Mouse (Mus musculus) ES-Bruce4 (cell line): ENCODE measurements around the gene Rabl6. TPM values are rescaled to one million over a fixed set of nuclear protein-coding genes. Genes with fewer than 3 reads are reported as not detected.

Experiments used
- H3K27ac ChIP-seq: 2 replicates; pipeline ENCODE4 v1.5.1; 2012; ENCODE audit warnings: low read length, inconsistent platforms; ENCODE audit not compliant: insufficient read depth
- H3K27me3 ChIP-seq: 2 replicates; pipeline ENCODE4 v1.6.1; 2012; ENCODE audit warnings: mild to moderate bottlenecking, low read length, inconsistent platforms; ENCODE audit not compliant: control insufficient read depth, poor library complexity, insufficient read depth, severe bottlenecking
- H3K36me3 ChIP-seq: 2 replicates; pipeline ENCODE4 v1.6.1; 2012; ENCODE audit warnings: inconsistent platforms, mild to moderate bottlenecking, low read length, moderate library complexity; ENCODE audit not compliant: control insufficient read depth, poor library complexity, insufficient read depth, severe bottlenecking
- H3K4me1 ChIP-seq: one replicate; pipeline ENCODE4 v1.8.1; 2011; ENCODE audit warnings: low read length; ENCODE audit not compliant: control insufficient read depth, insufficient read depth
- H3K4me3 ChIP-seq: 2 replicates; pipeline ENCODE4 v1.5.1; 2011; ENCODE audit warnings: low read depth, mild to moderate bottlenecking, low read length
- H3K9ac ChIP-seq: 2 replicates; pipeline ENCODE4 v1.6.1; 2012; ENCODE audit warnings: low read depth, mild to moderate bottlenecking, inconsistent platforms; ENCODE audit not compliant: poor library complexity, severe bottlenecking
- H3K9me3 ChIP-seq: replicated peaks from 2 replicates; pipeline ENCODE4 v1.6.1; 2012; ENCODE audit warnings: mild to moderate bottlenecking, low read length, inconsistent platforms; ENCODE audit not compliant: control insufficient read depth, poor library complexity, insufficient read depth, severe bottlenecking
- CTCF ChIP-seq: IDR thresholded peaks from one replicate; pipeline ENCODE4 v1.8.1; 2011; ENCODE audit warnings: low read depth, low read length
- EP300 ChIP-seq: IDR thresholded peaks from 2 replicates; pipeline ENCODE4 v1.6.1; 2011; ENCODE audit warnings: low read depth, low read length; ENCODE audit not compliant: insufficient read depth
- POLR2A ChIP-seq: IDR thresholded peaks from one replicate; pipeline ENCODE4 v1.8.1; 2011; ENCODE audit warnings: low read length; ENCODE audit not compliant: insufficient read depth
- polyA plus RNA-seq: library from polyadenylated mRNA; stranded (reverse); fragments of >200 nt; gene quantifications from 2 replicates; pipeline ENCODE4 v1.2.4, GENCODE M21; 2011; ENCODE audit warnings: low read depth; ENCODE audit not compliant: missing spikeins, insufficient read depth, insufficient read length

Gene Rabl6
- polyA plus RNA-seq, 1 experiment = 80.2 TPM

DNA sequence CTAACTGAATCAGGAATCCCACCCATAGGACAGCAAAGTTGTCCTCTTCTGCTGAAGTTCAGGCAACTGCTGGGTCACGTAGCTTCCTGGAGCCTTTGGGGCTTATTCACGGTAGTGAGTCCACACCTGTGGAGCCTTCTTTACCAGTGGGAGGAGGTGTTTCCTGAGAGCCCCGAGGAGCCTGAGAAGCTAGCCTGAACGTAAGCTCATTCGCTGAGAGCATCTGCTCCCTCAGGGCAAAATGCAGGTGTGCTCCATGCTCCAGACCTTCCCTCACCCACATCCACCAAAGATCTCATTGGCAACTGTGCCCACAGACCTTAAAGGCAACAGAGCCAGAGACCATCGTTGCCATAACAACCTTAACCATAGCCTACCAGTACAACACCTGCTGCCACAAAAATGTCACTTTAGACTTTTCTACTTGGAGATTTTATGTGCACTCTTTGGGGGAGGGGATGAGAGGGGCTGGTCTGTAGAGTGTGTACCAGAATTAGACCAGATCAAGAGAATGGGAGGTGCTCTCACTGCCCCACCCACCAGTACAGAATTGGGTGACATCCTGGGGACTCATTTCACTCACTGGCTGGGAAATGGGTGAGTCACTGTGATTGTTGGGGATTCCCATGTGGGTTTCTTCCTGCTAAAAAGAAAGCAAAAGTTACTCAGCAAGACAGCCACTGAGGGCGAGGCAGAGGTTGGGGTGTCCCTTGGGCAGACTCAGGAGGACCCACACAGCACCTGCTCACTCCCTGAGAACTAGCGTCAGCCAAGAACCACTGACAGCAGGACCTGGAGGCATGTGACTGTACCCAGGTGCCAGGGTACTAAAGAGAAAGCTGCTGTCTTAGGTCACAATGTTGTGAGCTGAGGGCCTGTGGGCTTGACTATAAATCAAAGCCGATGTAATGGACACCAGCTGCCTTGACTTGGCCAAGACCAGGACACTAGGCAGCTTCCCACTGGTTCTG lies 59.0 kb downstream of the Rabl6 start:
- no peaks in the 10 kb centered on the region for H3K9me3 ChIP-seq
- no peak overlapping the region for H3K4me3 ChIP-seq
- no peak overlapping the region for H3K27ac ChIP-seq
- H3K27me3 ChIP-seq = no peaks in the 10 kb centered on the region
- H3K36me3 ChIP-seq = no peaks in the 10 kb centered on the region
- TF ChIP-seq POLR2A = no peak
- no peak for TF ChIP-seq EP300
- no peak for TF ChIP-seq CTCF
- peaks cover 2% of the 10 kb centered on the region for H3K4me1 ChIP-seq
- no peak overlapping the region for H3K9ac ChIP-seq

DNA sequence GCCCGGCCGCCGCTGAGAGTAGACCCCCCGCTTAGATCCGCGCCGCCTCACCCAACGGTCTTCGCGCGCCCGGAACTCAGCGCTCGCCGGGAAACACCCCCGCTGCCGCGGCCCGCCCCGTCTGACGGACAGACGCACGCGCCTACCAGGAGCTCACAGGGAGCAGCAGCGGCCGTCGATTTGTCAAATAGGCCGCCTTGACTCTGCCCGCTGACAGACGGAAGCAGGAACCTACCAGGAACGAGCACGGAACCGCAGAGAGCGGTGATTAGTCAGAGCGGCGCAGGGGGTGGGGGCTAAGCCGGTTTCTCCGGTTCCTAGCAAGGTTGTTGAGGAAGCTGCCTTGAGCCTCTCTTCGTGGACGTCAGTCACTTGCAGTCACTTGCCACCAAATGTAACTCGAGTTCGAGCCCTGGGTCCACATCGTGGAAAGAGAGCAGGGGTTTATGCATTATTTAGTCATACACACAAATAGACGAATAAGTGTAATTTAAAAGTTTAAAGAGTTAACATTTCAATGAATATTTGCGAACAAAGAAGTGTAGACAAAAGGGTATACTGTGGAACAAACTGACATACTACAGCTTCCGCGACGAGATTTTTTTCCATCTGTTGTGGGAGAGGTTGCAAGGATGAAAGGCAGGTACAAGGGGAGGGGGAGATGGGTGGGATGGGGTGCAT lies 61.4 kb downstream of the Rabl6 start, which contains the start of gene Traf2:
Gene Traf2, minus strand, starts transcription at position 130 of the 681 bp plus-strand sequence.
- no peaks in the 10 kb centered on the region for H3K27me3 ChIP-seq
- H3K4me3 ChIP-seq = peak within 1 kb of the TSS; percentile 69
- peak within 1 kb of the TSS; percentile 70 for H3K9ac ChIP-seq
- TF ChIP-seq POLR2A (peak; percentile 7), EP300 (no peak)
- no peaks in the 10 kb centered on the region for H3K9me3 ChIP-seq
- H3K27ac ChIP-seq = no peak within 1 kb of the TSS
- no peaks in the 10 kb centered on the region for H3K36me3 ChIP-seq
- H3K4me1 ChIP-seq = peaks cover 2% of the 10 kb centered on the region

DNA sequence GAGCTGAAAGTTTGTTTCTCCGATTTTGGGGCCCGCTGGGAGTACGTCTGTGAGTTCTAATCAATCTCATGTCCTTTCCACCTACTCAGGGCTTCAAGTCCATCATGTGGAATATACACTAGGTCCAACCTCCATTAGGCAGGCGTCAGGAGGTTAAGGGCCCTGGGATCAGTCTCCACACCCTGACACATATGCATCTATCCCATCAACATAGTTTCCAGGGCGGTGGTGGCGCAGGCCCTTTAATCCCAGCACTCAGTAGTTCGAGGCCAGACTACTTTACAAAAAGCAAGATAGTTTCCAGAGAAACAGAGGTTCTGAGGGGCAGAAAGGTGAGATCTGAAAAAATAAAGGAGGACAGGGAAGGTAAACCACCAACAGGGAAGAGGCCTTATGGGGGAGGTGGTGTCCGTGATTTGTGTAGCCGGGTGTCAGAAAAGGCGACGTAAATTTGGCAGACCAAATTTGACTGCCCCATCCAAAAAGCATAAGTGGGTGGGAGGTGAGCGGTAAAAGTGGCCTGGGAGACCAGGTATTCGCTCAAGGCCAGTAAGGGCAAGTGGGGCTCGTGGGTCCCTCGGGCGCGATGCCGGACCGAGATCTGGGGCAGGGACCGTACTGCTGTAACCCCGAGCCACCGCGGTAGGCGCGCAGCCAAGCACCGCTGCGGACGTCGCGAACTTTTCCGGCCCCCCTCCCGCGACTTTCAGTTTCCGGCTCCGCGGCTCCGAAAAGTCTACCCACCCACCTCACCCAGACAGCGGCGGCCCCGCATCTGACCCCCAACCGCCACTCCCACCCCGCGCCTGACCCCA lies 62.1 kb downstream of the Rabl6 start:
- Histone ChIP-seq H3K36me3 (no peaks in the 10 kb centered on the region), H3K27ac (no peak overlapping the region), H3K4me1 (peaks cover 2% of the 10 kb centered on the region), H3K9ac (peak overlapping the region; percentile 70), H3K27me3 (no peaks in the 10 kb centered on the region), H3K9me3 (no peaks in the 10 kb centered on the region), H3K4me3 (peak overlapping the region; percentile 69)
- TF ChIP-seq POLR2A = no peak
- TF ChIP-seq EP300 = no peak
- no peak for TF ChIP-seq CTCF

DNA sequence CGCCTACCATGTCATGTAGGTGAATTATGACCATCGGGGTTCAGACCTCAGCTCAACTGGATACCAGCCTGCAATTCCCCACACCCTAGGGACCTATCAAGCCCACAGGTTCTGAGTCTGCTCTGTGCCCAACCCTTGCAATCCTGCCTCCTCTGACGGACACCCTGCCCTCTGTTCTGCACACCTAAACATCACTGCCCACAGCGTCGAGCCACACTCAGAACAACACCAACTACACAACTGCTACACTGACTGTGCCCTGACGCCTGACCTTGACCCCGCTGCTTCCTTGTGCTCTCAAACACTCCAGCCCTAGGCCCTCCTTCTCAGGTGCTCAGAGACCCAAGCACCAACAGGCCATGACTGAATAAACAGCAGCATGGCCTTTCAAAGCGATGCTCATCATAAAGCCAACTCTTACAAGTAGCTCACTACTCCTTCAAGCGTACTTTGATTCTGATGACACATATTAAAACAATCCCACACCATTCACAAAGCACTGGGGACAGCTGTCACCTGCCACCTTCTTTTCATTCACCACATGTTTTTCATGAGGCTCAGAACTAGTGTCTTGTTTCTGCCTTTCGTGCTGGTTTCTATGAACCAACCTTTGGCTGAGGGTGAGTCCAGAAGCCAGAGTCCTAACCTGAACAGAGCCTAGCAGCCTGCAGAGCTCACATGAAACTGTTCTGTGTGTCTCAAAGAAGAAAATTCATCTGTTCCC lies 66.5 kb downstream of the Rabl6 start:
- no peaks in the 10 kb centered on the region for H3K9me3 ChIP-seq
- no peaks in the 10 kb centered on the region for H3K27me3 ChIP-seq
- H3K4me1 ChIP-seq = peaks cover 2% of the 10 kb centered on the region
- no peak overlapping the region for H3K27ac ChIP-seq
- H3K36me3 ChIP-seq = no peaks in the 10 kb centered on the region; the same call in 1 of the 2 replicates
- no peak overlapping the region for H3K9ac ChIP-seq
- no peak for TF ChIP-seq CTCF
- TF ChIP-seq POLR2A = no peak
- no peak for TF ChIP-seq EP300
- H3K4me3 ChIP-seq = no peak overlapping the region

DNA sequence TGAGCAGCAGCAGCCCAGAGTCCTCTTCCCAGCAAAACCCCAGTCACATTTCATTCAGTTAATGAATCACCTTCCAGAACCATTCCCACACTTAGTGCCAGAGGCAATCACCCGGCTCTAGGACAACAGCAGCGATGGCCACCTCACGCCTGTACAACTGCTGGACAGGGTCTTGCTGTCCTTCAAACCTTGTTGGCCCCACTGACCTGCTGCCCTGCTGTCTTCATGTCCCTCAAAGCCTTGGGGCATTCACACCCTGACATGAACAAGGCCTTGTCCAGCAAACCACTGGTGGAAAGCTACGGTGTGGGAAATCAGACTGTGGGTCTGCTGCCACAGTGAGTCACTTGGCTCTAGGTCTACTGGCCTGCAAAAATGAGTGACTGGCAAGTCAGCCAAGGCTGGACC lies 67.8 kb downstream of the Rabl6 start:
- peaks cover 2% of the 10 kb centered on the region for H3K4me1 ChIP-seq
- no peak overlapping the region for H3K9ac ChIP-seq
- TF ChIP-seq EP300 (no peak), POLR2A (no peak), CTCF (no peak)
- H3K9me3 ChIP-seq = no peaks in the 10 kb centered on the region
- H3K36me3 ChIP-seq = no peaks in the 10 kb centered on the region; the same call in 1 of the 2 replicates
- H3K27ac ChIP-seq = no peak overlapping the region
- H3K27me3 ChIP-seq = no peaks in the 10 kb centered on the region
- H3K4me3 ChIP-seq = no peak overlapping the region
